Mouse (Mus musculus) CD8-positive naive resting alpha-beta T cell, adult 2 months (primary cell): ENCODE data around the gene Gm5294.

Source experiments
- DNase-seq, 2 experiments: peaks; one replicate each; pipeline ENCODE4 v3.0.0; 2022; ENCODE audit warnings: low read depth in 2 of 2, low spot score in 2 of 2

The Gm5294 gene

DNA sequence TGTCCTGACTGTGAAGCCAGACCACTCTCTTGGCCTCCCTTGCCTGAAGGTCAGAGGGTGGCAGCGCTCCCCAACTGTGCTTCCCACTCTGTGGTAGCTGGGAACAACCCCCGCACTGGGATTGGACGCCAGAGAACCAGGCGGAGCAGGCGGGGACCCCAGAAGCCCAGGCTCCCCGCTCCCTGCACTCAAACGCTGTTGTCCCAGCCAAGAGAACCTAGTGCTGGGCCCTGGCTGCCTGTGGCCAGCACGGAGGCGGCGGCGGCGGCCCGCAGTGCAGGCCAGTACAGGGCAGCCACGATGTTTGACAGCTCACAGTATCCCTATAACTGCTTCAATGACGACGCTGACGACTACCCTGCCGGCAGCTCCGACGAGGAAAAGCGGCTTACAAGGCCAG lies at the start of gene Gm5294:
TSS of gene Gm5294 (plus strand) at position 301 of the 400 bp plus-strand sequence.
- no peak for DNase-seq

DNA sequence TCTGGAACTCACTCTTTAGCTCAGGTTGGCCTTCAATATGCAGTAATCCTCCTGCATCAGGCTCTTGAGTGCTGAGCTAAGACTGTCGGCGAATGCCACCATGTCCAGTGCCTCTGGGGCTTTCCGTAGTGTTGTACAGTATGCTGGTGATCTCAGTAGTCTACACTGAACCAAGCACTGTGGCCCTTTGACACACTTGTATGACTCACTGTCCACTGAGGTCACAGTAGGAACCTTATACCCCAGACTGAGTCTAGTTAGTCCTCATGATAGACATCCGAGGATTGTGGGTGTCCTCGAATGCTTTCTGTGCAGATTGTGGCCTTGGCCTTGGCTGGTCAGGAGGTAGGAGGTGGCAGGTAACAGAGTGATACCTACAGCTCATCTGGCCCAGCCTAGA lies 44.8 kb upstream of the Gm5294 start:
- no peak for DNase-seq

DNA sequence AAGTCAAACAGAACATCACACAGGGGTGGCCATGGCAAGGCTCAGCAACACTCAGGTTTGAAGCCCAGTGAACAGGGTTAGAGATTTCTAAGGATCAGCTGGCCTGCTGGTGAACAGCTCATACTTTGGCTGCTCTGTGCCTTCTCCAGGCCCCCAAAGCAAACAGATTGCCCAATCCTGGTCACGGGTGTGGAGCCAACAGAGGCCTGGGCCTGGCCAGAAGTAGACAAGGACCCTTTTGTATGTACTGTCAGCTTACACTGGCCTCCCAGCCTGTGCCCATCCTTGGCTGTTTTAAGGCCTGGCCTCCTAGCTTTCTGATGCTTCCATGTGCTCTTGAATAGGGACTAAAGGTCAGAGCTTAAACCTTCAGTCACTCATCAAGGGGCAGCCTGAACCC lies 43.5 kb upstream of the Gm5294 start:
- no peak for DNase-seq

DNA sequence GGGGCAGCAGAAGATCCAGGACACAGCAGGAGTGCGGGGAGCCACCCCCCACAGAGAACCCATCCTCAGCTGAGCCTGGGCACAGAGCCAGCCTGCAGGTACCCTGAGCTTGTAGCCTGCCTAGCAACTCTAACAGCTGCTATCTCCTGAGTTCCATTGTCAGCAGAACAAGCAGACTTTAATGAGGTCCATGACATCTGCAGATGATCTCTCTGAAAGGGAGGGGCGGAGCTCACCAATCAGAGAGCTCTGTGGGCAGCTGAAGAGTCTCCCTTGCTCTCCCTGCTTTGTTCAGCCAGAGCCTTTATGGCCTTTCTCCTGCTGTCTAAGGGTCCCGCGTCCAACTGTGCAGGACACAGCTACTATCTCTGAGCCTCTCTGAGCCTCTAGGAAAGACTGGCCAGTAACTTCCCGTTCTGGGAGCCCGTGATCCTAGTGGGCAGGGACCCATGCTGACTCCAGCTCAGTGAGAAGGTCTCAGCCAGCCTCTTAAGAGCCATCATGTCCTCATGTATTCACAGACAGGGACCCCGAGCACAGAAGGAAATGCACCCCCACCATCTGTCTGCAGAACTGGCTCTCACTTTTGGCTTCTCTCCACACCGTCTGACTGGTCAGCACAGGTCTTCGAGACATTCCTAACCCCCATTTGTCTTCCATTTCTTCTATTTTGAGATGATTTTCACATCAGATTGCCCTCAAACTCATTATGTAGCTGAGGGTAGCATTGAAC lies 41.0 kb upstream of the Gm5294 start:
- no peak for DNase-seq

DNA sequence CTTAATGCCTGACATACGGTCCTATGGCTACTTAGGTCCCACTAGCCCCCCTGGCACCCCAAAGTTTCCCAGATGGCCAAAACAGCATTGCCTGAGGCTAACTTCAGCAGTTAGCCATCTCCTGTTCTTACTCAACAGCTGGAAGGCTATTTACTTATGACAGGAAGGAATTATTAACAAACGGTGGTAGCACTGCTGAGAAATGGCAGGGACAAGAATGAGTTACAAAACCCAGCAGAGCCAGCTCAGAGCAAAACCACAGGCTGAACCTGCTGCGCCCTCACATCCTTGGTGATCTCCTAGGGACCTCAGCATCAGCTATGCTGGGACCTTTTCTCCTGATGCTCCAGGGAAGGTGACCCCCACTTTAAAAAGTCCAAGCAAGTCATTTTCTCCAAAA lies 40.2 kb upstream of the Gm5294 start:
- no peak for DNase-seq

DNA sequence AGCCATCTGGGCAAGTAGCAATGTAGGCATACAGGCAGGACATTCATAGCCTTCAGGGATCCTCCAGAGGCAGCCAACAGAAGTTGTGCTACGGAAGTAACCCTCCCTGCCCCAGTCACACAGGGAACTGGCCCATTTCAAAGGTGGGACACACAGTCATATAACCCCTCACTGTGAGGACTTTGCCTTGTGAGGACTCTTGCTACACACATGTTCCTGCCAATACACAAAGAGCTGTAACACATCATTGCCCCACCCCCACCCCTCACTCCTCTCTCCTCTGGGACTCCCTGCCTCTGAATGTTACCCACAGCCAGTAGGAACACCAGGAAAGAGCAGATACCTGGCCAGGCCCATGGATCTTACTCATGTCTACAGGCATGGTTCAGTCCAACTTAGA lies 37.2 kb upstream of the Gm5294 start:
- no peak for DNase-seq

DNA sequence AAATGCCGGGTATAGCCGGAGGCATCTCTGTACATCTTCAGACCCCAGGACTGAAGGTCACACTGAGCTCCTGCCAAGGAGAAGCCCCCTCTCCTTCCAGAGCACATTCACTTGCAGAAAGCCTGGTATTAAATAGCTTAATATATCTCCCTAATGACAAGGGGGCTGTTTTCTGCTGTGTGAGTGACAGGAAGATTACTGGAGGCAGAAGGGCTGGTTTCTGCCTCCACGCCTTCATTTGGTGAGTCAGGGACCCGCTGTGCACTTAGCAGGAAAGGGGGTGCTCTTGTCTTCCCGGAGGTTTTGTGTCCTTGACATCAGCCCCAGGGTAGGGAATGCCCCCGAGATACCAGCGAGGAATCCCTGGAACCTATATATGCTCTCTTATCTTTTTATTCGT lies 36.7 kb upstream of the Gm5294 start:
- DNase-seq: no peak

DNA sequence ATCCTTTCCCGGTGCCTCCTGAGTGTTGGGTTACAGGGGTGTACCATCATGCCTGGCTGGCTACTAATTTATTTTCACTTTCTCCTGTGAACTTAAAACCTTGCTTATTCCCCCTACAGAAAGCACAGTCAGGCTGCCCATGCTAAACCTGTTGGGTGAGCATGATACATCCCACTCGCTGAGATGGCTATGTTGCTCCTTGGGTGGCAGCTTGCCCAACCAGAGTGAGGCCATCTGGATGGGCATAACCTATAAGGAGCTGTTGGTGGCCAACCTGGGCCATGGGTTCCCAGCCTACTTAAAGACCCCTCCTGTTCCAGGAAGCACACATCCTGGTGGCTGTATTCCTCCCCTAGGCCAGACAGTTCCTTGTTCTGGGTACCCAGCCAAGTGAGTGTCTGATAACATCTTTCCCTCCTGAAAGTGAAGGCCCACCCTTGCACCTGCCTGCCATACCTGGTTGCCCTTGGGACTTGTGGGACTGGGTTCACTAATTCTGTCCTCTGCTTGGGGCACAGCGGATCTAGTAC lies 33.8 kb upstream of the Gm5294 start:
- DNase-seq: no peak

DNA sequence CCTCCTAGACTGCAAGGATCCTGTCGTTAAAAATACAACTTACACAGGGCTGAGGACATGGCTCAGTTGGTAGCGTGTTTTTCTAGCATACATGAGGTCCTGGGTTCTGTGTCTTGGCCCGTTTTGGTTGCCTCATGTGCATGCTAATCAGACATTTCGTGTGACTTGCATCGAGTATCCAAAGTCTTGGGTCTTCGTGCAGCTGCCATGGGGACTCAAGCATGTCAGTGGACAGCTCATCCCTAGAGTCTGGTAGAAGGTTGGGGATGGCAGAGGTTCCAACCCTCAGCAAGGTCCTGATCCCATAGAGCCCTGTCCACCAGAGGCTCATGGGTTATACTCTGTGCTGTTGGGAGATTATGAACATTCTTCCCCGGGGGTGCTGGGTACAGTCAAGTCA lies 32.2 kb upstream of the Gm5294 start:
- DNase-seq: no peak

DNA sequence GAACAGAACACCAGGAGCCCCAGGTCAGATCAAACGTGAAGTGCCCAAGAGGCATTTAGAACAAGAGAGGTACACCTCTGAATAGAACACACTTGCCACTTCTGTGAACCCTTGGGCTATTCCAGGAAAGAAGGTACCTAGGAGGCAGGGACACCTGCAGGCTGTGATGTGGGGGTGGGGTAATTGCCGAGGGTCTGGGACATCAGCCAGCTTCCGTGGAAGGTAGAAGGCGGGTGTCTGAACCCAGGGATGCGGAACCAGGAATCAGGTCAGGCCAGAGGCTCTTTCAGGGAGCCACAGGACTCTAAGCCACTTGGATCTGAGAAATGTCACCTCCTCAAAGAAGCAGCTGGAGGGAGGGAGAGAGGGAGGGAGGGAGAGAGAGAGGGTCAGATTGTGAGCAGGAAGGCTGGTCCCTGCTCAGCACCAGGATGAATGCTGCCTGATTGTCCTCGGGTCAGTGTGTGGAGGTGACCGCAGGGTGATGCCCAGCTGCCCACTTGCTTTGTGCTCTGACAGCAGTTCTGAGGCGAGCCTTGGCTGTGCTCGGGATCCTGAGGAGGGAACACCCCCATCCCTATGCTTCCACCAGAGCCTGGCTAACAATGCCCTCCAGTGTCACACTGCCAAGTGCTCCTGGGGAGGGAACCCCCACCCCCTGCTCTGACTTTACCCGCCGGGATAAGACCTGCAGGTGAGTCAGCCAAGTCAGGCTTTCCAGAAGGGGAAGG lies 31.2 kb upstream of the Gm5294 start:
- DNase-seq: no peak

DNA sequence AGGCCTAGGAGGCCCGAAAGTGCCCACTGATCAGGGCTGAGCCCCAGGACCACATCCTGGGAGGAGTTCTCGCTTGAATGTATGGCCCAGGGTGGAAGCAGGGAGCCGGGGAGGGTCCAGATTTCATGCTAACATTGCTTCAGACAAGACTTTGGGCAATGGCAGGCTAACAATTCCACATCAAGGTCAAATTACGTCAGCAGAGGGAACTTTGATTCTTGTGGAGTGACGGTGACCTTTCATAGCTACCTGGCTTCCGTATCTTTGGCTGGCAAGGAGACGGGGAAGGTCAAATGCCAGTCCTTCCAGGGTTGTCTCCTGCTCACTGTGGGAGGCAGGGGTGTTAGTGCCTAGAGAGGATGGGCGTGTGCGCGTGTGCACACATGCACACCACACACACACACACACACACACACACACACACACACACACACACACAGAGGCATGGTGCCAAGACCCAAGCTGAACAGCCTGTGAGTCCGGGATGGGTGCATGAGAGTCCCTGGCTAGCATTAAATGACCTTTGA lies 28.9 kb upstream of the Gm5294 start:
- no peak for DNase-seq

DNA sequence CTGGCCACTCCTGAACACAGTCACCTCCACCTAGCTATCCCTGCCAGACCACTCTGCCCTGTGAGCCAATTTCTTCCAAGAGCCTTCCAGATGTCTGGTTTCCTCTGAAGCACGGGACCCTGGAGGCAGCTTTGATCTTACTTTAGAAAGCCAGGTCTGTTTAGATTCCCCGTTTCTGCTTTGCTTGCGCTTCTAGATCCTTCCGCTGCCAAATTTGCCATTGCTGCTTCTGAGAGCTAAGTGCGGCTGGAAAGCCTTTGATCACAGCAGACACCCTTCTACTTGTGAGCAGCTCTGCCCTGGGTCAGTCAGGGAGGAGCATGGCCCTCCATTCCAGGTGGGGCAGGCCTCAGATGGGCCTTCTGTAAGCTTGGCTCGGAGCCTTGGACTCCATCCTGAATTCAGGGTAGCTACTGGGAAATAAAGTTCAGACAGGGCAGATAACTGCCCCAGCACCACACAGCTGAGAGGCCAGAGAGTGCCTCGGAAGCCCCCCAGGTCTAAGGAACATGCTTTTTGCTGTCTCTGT lies 18.2 kb upstream of the Gm5294 start:
- DNase-seq: no peak

DNA sequence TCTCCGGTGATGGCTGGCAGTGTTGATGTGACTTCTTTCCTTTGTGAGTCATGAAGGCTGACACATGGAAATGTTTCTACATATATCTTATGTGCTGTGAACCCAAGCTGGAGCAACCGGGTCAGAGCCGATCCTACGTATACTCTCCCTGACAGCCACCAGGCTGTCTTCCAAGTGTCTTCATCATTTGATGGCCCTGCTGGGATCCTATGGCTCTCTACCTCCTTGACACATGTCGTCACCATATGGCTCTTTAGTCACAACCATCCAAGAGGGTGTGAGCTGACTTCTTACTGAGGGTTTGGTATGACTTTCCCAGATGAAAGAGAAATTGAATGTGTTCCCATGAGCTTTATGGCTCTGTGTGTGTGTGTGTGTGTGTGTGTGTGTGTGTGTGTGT lies 15.6 kb upstream of the Gm5294 start:
- DNase-seq: no peak

DNA sequence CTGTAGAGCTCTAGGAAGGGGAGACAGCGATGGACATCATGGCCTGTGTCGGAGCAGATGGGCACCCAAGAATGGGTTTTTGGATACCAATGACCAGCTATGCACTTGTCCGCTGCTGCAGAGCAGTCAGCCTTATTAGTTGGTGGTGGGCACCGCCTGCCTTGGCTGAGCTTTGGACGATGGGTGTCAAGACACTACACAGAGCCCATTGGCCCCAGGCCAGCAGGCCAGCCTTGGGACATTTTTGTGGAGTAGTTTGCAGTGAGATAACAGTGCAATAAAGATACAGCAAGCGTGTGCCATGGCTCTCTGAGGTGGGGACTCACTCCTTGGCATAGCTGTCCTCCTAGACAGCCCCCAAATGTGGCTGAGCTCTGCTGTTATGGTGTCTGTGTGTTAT lies 10.1 kb upstream of the Gm5294 start:
- DNase-seq: no peak

DNA sequence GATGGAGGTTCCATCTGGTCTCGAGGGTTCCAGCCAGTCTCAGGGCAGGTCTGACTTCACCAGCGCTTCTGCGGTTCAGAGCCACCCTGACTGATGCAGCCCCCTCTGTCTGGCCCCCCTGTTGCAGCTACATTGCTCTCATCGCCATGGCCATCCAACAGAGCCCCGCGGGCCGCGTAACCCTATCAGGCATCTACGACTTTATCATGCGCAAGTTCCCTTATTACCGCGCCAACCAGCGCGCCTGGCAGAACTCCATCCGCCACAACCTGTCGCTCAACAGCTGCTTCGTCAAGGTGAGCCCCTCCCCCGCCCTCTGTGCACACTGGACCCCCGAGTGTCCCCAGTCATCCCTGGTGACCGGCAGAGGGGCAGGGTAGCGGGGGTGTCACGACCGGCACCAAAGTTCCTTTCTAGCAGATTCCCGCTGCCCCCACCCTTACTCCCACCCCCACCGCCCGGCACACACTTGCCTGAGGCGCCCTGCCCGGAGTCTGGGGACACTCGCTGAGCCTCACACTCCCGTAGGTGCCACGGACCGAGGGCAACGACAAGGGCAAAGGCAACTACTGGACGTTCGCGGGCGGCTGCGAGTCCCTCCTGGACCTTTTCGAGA lies 945 bp downstream of the Gm5294 start:
- no peak for DNase-seq

DNA sequence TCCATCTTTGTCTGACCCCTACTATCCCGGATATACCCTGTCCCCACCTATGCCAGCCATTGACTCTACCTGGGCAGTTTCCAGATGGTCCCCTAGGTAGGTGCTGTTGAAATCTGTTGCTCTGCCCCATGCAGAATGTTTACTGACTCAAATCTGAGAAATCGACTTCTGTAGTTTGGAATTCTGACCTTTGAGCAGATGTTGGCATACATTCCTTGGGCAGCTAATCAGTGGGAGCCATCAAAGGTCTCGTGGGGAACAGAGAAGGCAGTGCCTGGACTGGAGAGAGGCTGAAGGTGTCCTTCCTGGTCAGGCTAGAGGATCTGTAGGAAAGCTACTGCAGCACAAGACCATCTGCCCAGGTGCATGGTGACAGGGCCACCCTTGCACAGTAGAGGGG lies 5.2 kb downstream of the Gm5294 start:
- DNase-seq: no peak

DNA sequence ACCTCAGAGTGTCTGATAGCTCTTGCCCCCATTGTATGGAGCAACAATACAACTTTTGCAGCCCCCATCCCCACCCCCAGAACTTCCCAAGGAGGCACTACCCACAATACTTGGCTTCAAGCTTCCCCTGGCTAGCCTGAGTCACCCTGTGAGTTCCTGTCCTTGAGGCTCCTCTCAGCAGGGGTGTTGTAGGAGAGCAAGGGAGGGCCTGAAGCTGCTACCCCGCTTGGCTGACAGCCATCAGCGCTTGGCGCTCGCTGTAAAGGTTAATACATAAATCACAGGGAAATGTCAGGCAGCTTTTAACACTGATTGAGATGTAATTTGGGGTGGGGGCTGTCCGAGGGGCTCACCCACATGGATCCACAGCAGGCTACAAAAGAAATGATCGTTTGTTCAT lies 13.5 kb downstream of the Gm5294 start:
- no peak for DNase-seq

DNA sequence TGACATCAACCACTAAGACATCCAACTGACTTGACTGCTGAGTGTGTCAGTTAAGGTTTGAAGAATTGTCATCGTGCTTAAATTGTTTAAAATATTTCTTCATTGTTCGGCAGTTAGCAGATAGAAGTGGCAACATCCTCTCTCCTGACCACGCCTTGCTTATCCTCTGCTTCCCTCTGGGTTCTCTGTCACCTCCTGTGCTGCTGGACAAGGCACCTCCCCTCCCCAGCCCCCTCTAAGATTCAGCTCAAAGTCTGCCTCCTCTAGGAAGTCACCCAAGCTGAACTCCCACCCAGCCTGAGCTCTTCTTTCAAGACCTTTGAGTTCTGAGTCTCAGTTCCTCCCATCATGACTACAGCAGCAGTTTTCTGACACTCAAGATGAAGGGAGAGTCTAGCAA lies 15.0 kb downstream of the Gm5294 start:
- DNase-seq: no peak

DNA sequence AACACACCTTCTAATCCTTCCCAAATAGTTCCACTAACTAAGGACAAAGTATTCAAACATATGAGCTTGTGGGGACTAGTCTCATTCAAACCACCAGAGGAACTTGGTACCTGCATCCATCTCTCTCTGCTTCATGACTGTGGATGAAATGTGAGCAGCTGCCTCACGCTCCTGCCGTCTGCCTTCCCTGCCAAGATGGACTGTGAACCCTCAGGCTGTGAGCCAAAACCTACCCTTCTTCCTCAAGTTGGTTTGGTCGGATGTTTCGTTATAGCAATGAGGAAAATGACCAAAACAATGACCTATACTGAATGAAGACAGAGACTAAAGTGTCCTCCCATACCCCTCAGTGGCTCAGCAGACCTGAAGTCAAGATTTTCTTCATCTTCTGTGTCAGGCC lies 21.1 kb downstream of the Gm5294 start:
- DNase-seq: no peak

DNA sequence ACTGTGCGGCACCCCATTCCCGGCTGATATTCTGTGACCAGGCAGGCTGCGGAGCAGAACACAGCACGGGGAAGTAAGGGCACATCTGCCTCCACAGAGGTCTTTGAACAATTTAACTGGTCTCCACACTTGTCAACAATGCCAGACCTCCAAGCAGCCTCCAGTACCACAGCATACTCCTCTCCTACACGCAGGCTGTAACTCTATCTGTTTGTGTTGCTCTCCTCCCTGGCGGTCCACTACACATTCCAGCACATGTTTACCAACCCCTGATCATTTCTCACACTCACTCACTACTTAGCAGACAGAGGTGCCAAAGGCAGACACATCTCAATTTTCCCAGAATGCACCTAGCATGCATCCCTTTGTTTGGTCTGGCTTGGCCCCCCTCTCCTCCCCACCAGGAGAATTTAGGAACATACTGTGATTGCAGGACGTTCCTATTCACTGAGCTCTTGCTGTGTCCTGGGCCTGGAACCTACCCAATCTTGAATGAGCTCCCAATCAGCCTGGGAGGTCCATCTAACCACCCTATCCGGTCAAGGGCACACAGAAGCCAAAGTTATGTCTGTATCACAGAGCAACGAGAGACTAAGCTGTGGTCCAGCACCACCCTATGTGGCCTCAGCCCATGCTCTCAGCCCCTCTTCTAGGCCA lies 23.4 kb downstream of the Gm5294 start:
- DNase-seq: no peak

DNA sequence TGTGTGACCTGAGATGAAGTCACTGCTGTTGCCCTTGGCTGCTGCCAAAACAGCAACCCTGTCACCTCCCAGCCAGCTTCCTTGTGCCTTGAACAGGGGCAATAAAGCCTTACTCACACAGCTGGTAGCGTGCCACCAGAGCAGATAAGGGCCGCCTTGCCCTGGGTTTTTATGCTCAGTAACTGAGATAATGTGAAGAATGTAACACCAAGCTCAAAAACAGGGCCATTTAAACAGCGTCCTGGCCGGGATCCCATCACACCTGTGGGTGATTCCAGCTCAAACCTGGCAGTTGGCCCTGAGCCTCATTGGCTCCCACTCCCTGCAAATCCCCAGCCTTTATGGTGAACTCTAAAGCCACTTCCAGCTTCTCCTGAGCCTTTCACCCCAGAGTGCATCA lies 26.6 kb downstream of the Gm5294 start:
- DNase-seq: no peak
